Mouse (Mus musculus): Measurements from ENCODE around the gene Slc10a7. TPM values are rescaled to one million over a fixed set of nuclear protein-coding genes. Genes with fewer than 3 reads are reported as not detected.

The Slc10a7 gene
- polyA plus RNA-seq, 1 experiment from 2014 or later = 8.7 TPM

GRCm38 (mm10) chr8:78626632-78627031 is 117.5 kb downstream of the Slc10a7 start:
- peaks cover 3% of the 10 kb centered on the region; the same call in 1 of the 2 replicates for H3K4me1 ChIP-seq (ENCODE audit: control insufficient read depth, insufficient read depth, low read depth, low read length)
- H3K4me3 ChIP-seq (ENCODE audit: low read length) = no peak overlapping the region
- H3K36me3 ChIP-seq (ENCODE audit: control insufficient read depth, insufficient read depth, low read length) = no peaks in the 10 kb centered on the region
- H3K9ac ChIP-seq (ENCODE audit: low read depth, low read length) = no peak overlapping the region
- no peaks in the 10 kb centered on the region for H3K27me3 ChIP-seq (replicated peaks; ENCODE audit: control insufficient read depth, insufficient read depth, low read length)
- H3K4me2 ChIP-seq (ENCODE audit: low read length) = no peak overlapping the region
- no peaks in the 10 kb centered on the region for H3K9me3 ChIP-seq (ENCODE audit: control insufficient read depth, low read length)
- ATAC-seq = no peak
- 64% methylated on average over 5 of the region's 5 CpGs for WGBS
- H3K27ac ChIP-seq (ENCODE audit: low read depth, low read length) = no peak overlapping the region

GRCm38 (mm10) chr8:78627793-78628192 is 118.6 kb downstream of the Slc10a7 start:
- WGBS = 57% methylated on average over 9 of the region's 9 CpGs
- no peak overlapping the region for H3K9ac ChIP-seq (ENCODE audit: low read depth, low read length)
- H3K27me3 ChIP-seq (replicated peaks; ENCODE audit: control insufficient read depth, insufficient read depth, low read length) = no peaks in the 10 kb centered on the region
- no peaks in the 10 kb centered on the region for H3K36me3 ChIP-seq (ENCODE audit: control insufficient read depth, insufficient read depth, low read length)
- no peak overlapping the region for H3K4me2 ChIP-seq (ENCODE audit: low read length)
- no peak overlapping the region for H3K4me3 ChIP-seq (ENCODE audit: low read length)
- H3K27ac ChIP-seq (ENCODE audit: low read depth, low read length) = no peak overlapping the region
- no peak for ATAC-seq
- peaks cover 3% of the 10 kb centered on the region for H3K4me1 ChIP-seq (ENCODE audit: control insufficient read depth, insufficient read depth, low read depth, low read length)
- no peaks in the 10 kb centered on the region for H3K9me3 ChIP-seq (ENCODE audit: control insufficient read depth, low read length)

- Histone ChIP-seq H3K4me1 (ENCODE audit: control insufficient read depth, insufficient read depth, low read depth, low read length) (peaks cover 7% of the 10 kb centered on the region), H3K27ac (ENCODE audit: low read depth, low read length) (no peak overlapping the region), H3K4me2 (ENCODE audit: low read length) (no peak overlapping the region), H3K9me3 (ENCODE audit: control insufficient read depth, low read length) (no peaks in the 10 kb centered on the region), H3K36me3 (ENCODE audit: control insufficient read depth, insufficient read depth, low read length) (no peaks in the 10 kb centered on the region), H3K27me3 (replicated peaks; ENCODE audit: control insufficient read depth, insufficient read depth, low read length) (no peaks in the 10 kb centered on the region), H3K4me3 (ENCODE audit: low read length) (no peak overlapping the region), H3K9ac (ENCODE audit: low read depth, low read length) (no peak overlapping the region)
- WGBS = 45% methylated on average over 19 of the region's 19 CpGs
- no peak for ATAC-seq
Observed at GRCm38 (mm10) chr8:78630414-78631164, 121.4 kb downstream of the Slc10a7 start.

- ATAC-seq = no peak
- no peak overlapping the region for H3K4me2 ChIP-seq (ENCODE audit: low read length)
Observed at GRCm38 (mm10) chr8:78633012-78633411, 123.9 kb downstream of the Slc10a7 start.

GRCm38 (mm10) chr8:78634018-78634417 is 124.9 kb downstream of the Slc10a7 start:
- H3K9me3 ChIP-seq (ENCODE audit: control insufficient read depth, low read length) = no peaks in the 10 kb centered on the region
- H3K27me3 ChIP-seq (replicated peaks; ENCODE audit: control insufficient read depth, insufficient read depth, low read length) = no peaks in the 10 kb centered on the region
- 51% methylated on average over 3 of the region's 3 CpGs for WGBS
- no peak overlapping the region for H3K4me3 ChIP-seq (ENCODE audit: low read length)
- no peaks in the 10 kb centered on the region for H3K36me3 ChIP-seq (ENCODE audit: control insufficient read depth, insufficient read depth, low read length)
- ATAC-seq = no peak; the same call in 1 of the 2 replicates
- H3K4me2 ChIP-seq (ENCODE audit: low read length) = no peak overlapping the region; the same call in 1 of the 2 replicates
- H3K27ac ChIP-seq (ENCODE audit: low read depth, low read length) = no peak overlapping the region
- no peak overlapping the region for H3K9ac ChIP-seq (ENCODE audit: low read depth, low read length)
- H3K4me1 ChIP-seq (ENCODE audit: control insufficient read depth, insufficient read depth, low read depth, low read length) = peaks cover 7% of the 10 kb centered on the region

More at GRCm38 (mm10) chr8:78633012-78633411, 123.9 kb downstream of the Slc10a7 start:
- no peak overlapping the region for H3K4me3 ChIP-seq (ENCODE audit: low read length)
- H3K9ac ChIP-seq (ENCODE audit: low read depth, low read length) = no peak overlapping the region
- no peaks in the 10 kb centered on the region for H3K27me3 ChIP-seq (replicated peaks; ENCODE audit: control insufficient read depth, insufficient read depth, low read length)
- 35% methylated on average over 12 of the region's 12 CpGs for WGBS
- peaks cover 7% of the 10 kb centered on the region for H3K4me1 ChIP-seq (ENCODE audit: control insufficient read depth, insufficient read depth, low read depth, low read length)
- no peaks in the 10 kb centered on the region for H3K36me3 ChIP-seq (ENCODE audit: control insufficient read depth, insufficient read depth, low read length)
- no peak overlapping the region for H3K27ac ChIP-seq (ENCODE audit: low read depth, low read length)
- H3K9me3 ChIP-seq (ENCODE audit: control insufficient read depth, low read length) = no peaks in the 10 kb centered on the region

GRCm38 (mm10) chr8:78634523-78635240 is 125.5 kb downstream of the Slc10a7 start:
- Histone ChIP-seq H3K4me3 (ENCODE audit: low read length) (peak overlapping the region; percentile 18; the same call in 1 of the 2 replicates), H3K9ac (ENCODE audit: low read depth, low read length) (no peak overlapping the region)

GRCm38 (mm10) chr8:78635241-78635771 is 126.2 kb downstream of the Slc10a7 start:
- H3K4me1 ChIP-seq (ENCODE audit: control insufficient read depth, insufficient read depth, low read depth, low read length) = peaks cover 7% of the 10 kb centered on the region
- no peak for ATAC-seq
- no peaks in the 10 kb centered on the region for H3K27me3 ChIP-seq (replicated peaks; ENCODE audit: control insufficient read depth, insufficient read depth, low read length)
- H3K9me3 ChIP-seq (ENCODE audit: control insufficient read depth, low read length) = no peaks in the 10 kb centered on the region
- 69% methylated on average over 8 of the region's 8 CpGs for WGBS
- no peaks in the 10 kb centered on the region for H3K36me3 ChIP-seq (ENCODE audit: control insufficient read depth, insufficient read depth, low read length)
- H3K27ac ChIP-seq (ENCODE audit: low read depth, low read length) = no peak overlapping the region
- no peak overlapping the region for H3K9ac ChIP-seq (ENCODE audit: low read depth, low read length)
- H3K4me2 ChIP-seq (ENCODE audit: low read length) = no peak overlapping the region
- no peak overlapping the region for H3K4me3 ChIP-seq (ENCODE audit: low read length)

More at GRCm38 (mm10) chr8:78634523-78635240, 125.5 kb downstream of the Slc10a7 start:
- H3K9me3 ChIP-seq (ENCODE audit: control insufficient read depth, low read length) = no peaks in the 10 kb centered on the region
- WGBS = 36% methylated on average over 17 of the region's 17 CpGs
- no peaks in the 10 kb centered on the region for H3K27me3 ChIP-seq (replicated peaks; ENCODE audit: control insufficient read depth, insufficient read depth, low read length)
- ATAC-seq = peak; percentile 80
- no peak overlapping the region for H3K27ac ChIP-seq (ENCODE audit: low read depth, low read length)
- peaks cover 7% of the 10 kb centered on the region for H3K4me1 ChIP-seq (ENCODE audit: control insufficient read depth, insufficient read depth, low read depth, low read length)
- no peaks in the 10 kb centered on the region for H3K36me3 ChIP-seq (ENCODE audit: control insufficient read depth, insufficient read depth, low read length)
- peak overlapping the region; percentile 37 for H3K4me2 ChIP-seq (ENCODE audit: low read length)

- no peak overlapping the region for H3K9ac ChIP-seq (ENCODE audit: low read depth, low read length)
- ATAC-seq = no peak
- H3K4me2 ChIP-seq (ENCODE audit: low read length) = no peak overlapping the region
- no peak overlapping the region for H3K27ac ChIP-seq (ENCODE audit: low read depth, low read length)
- H3K27me3 ChIP-seq (replicated peaks; ENCODE audit: control insufficient read depth, insufficient read depth, low read length) = no peaks in the 10 kb centered on the region
- H3K4me1 ChIP-seq (ENCODE audit: control insufficient read depth, insufficient read depth, low read depth, low read length) = no peaks in the 10 kb centered on the region
- H3K4me3 ChIP-seq (ENCODE audit: low read length) = no peak overlapping the region
- peaks cover 2% of the 10 kb centered on the region; the same call in 1 of the 2 replicates for H3K9me3 ChIP-seq (ENCODE audit: control insufficient read depth, low read length)
- WGBS = 92% methylated on average over 9 of the region's 9 CpGs
- no peaks in the 10 kb centered on the region for H3K36me3 ChIP-seq (ENCODE audit: control insufficient read depth, insufficient read depth, low read length)
Observed at GRCm38 (mm10) chr8:78641919-78642318, 132.8 kb downstream of the Slc10a7 start.

GRCm38 (mm10) chr8:78642376-78642775 is 133.2 kb downstream of the Slc10a7 start:
- Histone ChIP-seq H3K4me2 (ENCODE audit: low read length) (no peak overlapping the region), H3K36me3 (ENCODE audit: control insufficient read depth, insufficient read depth, low read length) (no peaks in the 10 kb centered on the region), H3K9me3 (ENCODE audit: control insufficient read depth, low read length) (peaks cover 2% of the 10 kb centered on the region; the same call in 1 of the 2 replicates), H3K9ac (ENCODE audit: low read depth, low read length) (no peak overlapping the region), H3K4me1 (ENCODE audit: control insufficient read depth, insufficient read depth, low read depth, low read length) (no peaks in the 10 kb centered on the region), H3K27me3 (replicated peaks; ENCODE audit: control insufficient read depth, insufficient read depth, low read length) (no peaks in the 10 kb centered on the region), H3K4me3 (ENCODE audit: low read length) (no peak overlapping the region), H3K27ac (ENCODE audit: low read depth, low read length) (no peak overlapping the region)
- no peak for ATAC-seq
- 78% methylated on average over 5 of the region's 5 CpGs for WGBS

All from hindbrain, embryonic 16.5 days (tissue).